Mouse (Mus musculus) midbrain, postnatal 0 days (tissue): ENCODE measurements around the gene Adra1b. TPM values are rescaled to one million over a fixed set of nuclear protein-coding genes. Genes with fewer than 3 reads are reported as not detected.

Source experiments
- ATAC-seq: fragments of 200-750 bp; cut with Nextera tagmentation; 2 replicates; pipeline ENCODE4 v1.8.0; 2017; ENCODE audit warnings: moderate number of reproducible peaks, mild to moderate bottlenecking, moderate TSS enrichment, moderate library complexity; ENCODE audit not compliant: low FRiP score
- DNase-seq: peaks from one replicate; pipeline ENCODE4 v3.0.0-alpha.2; 2015; ENCODE audit warnings: low spot score
- H3K27ac ChIP-seq: fragments of 300-500 bp; sonication (generic); 2 replicates; pipeline ENCODE4 v1.5.1; 2014; ENCODE audit warnings: low read depth, mild to moderate bottlenecking, low read length, mixed read lengths
- H3K27me3 ChIP-seq: fragments of 300-500 bp; sonication (generic); 2 replicates; pipeline ENCODE4 v1.6.1; 2014; ENCODE audit warnings: low read length, control low read depth, mixed read lengths; ENCODE audit not compliant: insufficient read depth
- H3K36me3 ChIP-seq: fragments of 300-500 bp; sonication (generic); 2 replicates; pipeline ENCODE4 v1.6.1; 2014; ENCODE audit warnings: low read length, control low read depth, mixed read lengths; ENCODE audit not compliant: insufficient read depth
- H3K4me1 ChIP-seq: fragments of 300-500 bp; sonication (generic); 2 replicates; pipeline ENCODE4 v1.6.1; 2014; ENCODE audit warnings: mild to moderate bottlenecking, control low read depth, antibody characterized with exemption, low read length, mixed read lengths; ENCODE audit not compliant: insufficient read depth
- H3K4me2 ChIP-seq: fragments of 300-500 bp; sonication (generic); 2 replicates; pipeline ENCODE4 v1.6.1; 2014; ENCODE audit warnings: low read depth, mild to moderate bottlenecking, low read length, mixed read lengths; ENCODE audit not compliant: poor library complexity, severe bottlenecking
- H3K4me3 ChIP-seq: fragments of 300-500 bp; sonication (generic); 2 replicates; pipeline ENCODE4 v1.5.1; 2014; ENCODE audit warnings: low read depth, mild to moderate bottlenecking, low read length, moderate library complexity
- H3K9ac ChIP-seq: fragments of 300-500 bp; sonication (generic); replicated peaks from 2 replicates; pipeline ENCODE4 v1.6.1; 2014; ENCODE audit warnings: mild to moderate bottlenecking, low read length, moderate library complexity, mixed read lengths; ENCODE audit not compliant: poor library complexity, severe bottlenecking
- H3K9me3 ChIP-seq: fragments of 300-500 bp; sonication (generic); 2 replicates; pipeline ENCODE4 v1.6.1; 2016; ENCODE audit warnings: low read length, control low read depth
- CTCF ChIP-seq: IDR thresholded peaks from 2 replicates; pipeline ENCODE4 v1.5.1; 2016; ENCODE audit warnings: antibody characterized with exemption, mild to moderate bottlenecking
- WGBS: fragments of 180-500 bp; shearing (Covaris S2); extraction: QIAGEN DNeasy Blood & Tissue Kit; methylation state at CpG from one replicate; pipeline ENCODE4 v1.1.7; 2014; 5-methylcytosine and 5-hydroxymethylcytosine counted together
- polyA plus RNA-seq: library from polyadenylated mRNA; unstranded; fragments of >200 nt; fragmentation: Nextera tagmentation; extraction: Ambion mirVana; gene quantifications from 2 replicates; pipeline ENCODE4 v1.2.1, GENCODE M21; 2015
- total RNA-seq: library from RNA; depleted of rRNA; stranded (reverse); fragments of >200 nt; gene quantifications from 2 replicates; pipeline ENCODE4 v1.2.3, GENCODE M21; 2014

Adra1b gene
- total and polyA plus RNA-seq, 2 experiments from 2014 or later: 17.1 to 38.7 TPM

GRCm38 (mm10) chr11:43912136-43912888 is 11.3 kb upstream of the Adra1b start:
- H3K9me3 ChIP-seq: no peaks in the 10 kb centered on the region
- no peak overlapping the region for H3K27ac ChIP-seq
- 94% methylated on average over 16 of the region's 16 CpGs for WGBS
- H3K4me1 ChIP-seq: no peaks in the 10 kb centered on the region
- DNase-seq: no peak
- no peak overlapping the region for H3K9ac ChIP-seq
- H3K36me3 ChIP-seq: no peaks in the 10 kb centered on the region
- no peak for TF ChIP-seq CTCF
- H3K27me3 ChIP-seq: no peaks in the 10 kb centered on the region
- no peak for ATAC-seq
- no peak overlapping the region for H3K4me3 ChIP-seq
- H3K4me2 ChIP-seq: no peak overlapping the region

GRCm38 (mm10) chr11:43911646-43912045 is 10.6 kb upstream of the Adra1b start:
- no peak overlapping the region for H3K4me3 ChIP-seq
- peak; percentile 41 for DNase-seq
- no peak for ATAC-seq
- H3K9ac ChIP-seq: no peak overlapping the region
- no peaks in the 10 kb centered on the region for H3K27me3 ChIP-seq
- H3K9me3 ChIP-seq: no peaks in the 10 kb centered on the region
- H3K4me1 ChIP-seq: no peaks in the 10 kb centered on the region
- H3K36me3 ChIP-seq: no peaks in the 10 kb centered on the region
- 89% methylated on average over 6 of the region's 6 CpGs for WGBS
- no peak overlapping the region for H3K27ac ChIP-seq
- no peak for TF ChIP-seq CTCF
- no peak overlapping the region for H3K4me2 ChIP-seq

GRCm38 (mm10) chr11:43903351-43903750 is 2.3 kb upstream of the Adra1b start:
- WGBS: 80% methylated on average over 10 of the region's 10 CpGs
- DNase-seq (no peak), ATAC-seq (no peak)
- Histone ChIP-seq H3K4me3 (no peak overlapping the region), H3K27ac (no peak overlapping the region), H3K9ac (no peak overlapping the region), H3K27me3 (no peaks in the 10 kb centered on the region), H3K4me2 (no peak overlapping the region), H3K4me1 (no peaks in the 10 kb centered on the region), H3K9me3 (no peaks in the 10 kb centered on the region), H3K36me3 (no peaks in the 10 kb centered on the region)
- TF ChIP-seq CTCF: no peak

DNA sequence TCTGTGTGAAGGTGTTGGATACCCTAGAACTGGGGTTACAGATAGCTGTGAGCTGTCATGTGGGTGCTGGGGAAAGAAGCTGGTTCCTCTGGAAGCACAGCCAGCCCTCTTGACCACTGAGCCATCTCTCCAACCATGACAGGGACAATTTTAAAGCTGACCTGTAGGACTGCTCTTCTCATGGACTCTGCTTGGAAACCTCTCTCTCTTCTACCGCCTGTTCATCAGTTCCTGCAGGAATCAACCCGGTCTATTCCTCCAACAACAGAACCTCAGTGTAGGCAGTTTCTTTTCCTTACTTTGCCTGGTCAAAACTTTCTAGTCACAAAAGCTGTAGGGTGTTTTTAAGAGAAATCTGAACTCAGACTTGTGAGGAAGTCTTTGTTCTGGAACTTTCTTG is 1.3 kb downstream of the Adra1b start:
- Histone ChIP-seq H3K4me1 (no peaks in the 10 kb centered on the region), H3K27me3 (no peaks in the 10 kb centered on the region), H3K27ac (no peak overlapping the region), H3K9ac (no peak overlapping the region), H3K36me3 (no peaks in the 10 kb centered on the region), H3K4me3 (no peak overlapping the region), H3K9me3 (no peaks in the 10 kb centered on the region), H3K4me2 (no peak overlapping the region)
- TF ChIP-seq CTCF: no peak
- 95% methylated on average over 2 of the region's 2 CpGs for WGBS
- DNase-seq (no peak), ATAC-seq (no peak)

GRCm38 (mm10) chr11:43895323-43895722 is 5.7 kb downstream of the Adra1b start:
- no peak for DNase-seq
- H3K4me1 ChIP-seq: no peaks in the 10 kb centered on the region
- no peak overlapping the region for H3K9ac ChIP-seq
- TF ChIP-seq CTCF: no peak
- no peak overlapping the region for H3K4me3 ChIP-seq
- no peaks in the 10 kb centered on the region for H3K36me3 ChIP-seq
- WGBS: 81% methylated on average over 2 of the region's 2 CpGs
- no peaks in the 10 kb centered on the region for H3K27me3 ChIP-seq
- no peak for ATAC-seq
- H3K9me3 ChIP-seq: no peaks in the 10 kb centered on the region
- H3K27ac ChIP-seq: no peak overlapping the region
- no peak overlapping the region for H3K4me2 ChIP-seq

GRCm38 (mm10) chr11:43892546-43892945 is 8.5 kb downstream of the Adra1b start:
- H3K36me3 ChIP-seq: no peaks in the 10 kb centered on the region
- ATAC-seq: no peak
- no peak overlapping the region for H3K9ac ChIP-seq
- no peak for DNase-seq
- 76% methylated on average over 4 of the region's 4 CpGs for WGBS
- H3K27me3 ChIP-seq: no peaks in the 10 kb centered on the region
- no peaks in the 10 kb centered on the region for H3K4me1 ChIP-seq
- H3K4me3 ChIP-seq: no peak overlapping the region
- H3K27ac ChIP-seq: no peak overlapping the region
- H3K4me2 ChIP-seq: no peak overlapping the region
- TF ChIP-seq CTCF: no peak
- H3K9me3 ChIP-seq: no peaks in the 10 kb centered on the region
